Mouse (Mus musculus) bone marrow macrophage, adult 2 months (primary cell): Measurements from ENCODE around the gene Abcg4.

ENCODE experiments used
- CTCF ChIP-seq: IDR thresholded peaks from 2 replicates; pipeline ENCODE4 v1.5.1; 2012; ENCODE audit warnings: low read depth, mild to moderate bottlenecking, low read length, moderate library complexity
- POLR2A ChIP-seq: IDR thresholded peaks from 2 replicates; pipeline ENCODE4 v1.6.1; 2012; ENCODE audit warnings: mild to moderate bottlenecking, low read depth, low read length, borderline replicate concordance

DNA sequence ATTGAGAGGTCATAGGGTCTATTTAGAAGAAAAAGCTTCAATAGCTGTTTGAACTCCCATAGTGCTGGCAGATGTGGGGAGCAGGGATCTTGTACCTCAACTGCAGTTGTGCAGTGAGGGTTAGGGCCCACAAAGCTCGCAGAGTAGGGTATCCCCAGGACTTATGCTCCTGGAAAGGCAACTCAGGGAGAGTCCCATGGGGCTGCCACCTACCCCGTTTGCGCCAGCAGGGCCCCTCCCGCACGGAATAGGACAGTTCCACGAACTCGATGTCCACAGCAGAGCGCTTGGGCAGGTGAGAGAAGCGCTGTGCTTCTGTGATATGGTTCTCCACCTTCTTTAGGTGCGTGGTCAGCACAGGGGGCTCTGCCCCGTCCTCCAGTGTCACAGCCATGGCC is 1.4 kb downstream of the Abcg4 start:
- TF ChIP-seq POLR2A (no peak), CTCF (no peak)
